Mouse (Mus musculus): ENCODE data around the gene Mill2. TPM values are rescaled to one million over a fixed set of nuclear protein-coding genes. Genes with fewer than 3 reads are reported as not detected.
"Not testable (repeated sequence)": the region's sequence is repeated elsewhere in the genome, so short reads cannot be mapped to it uniquely, and the experiment has no call there.

Gene Mill2
- polyA plus RNA-seq, 1 experiment from 2014 or later, result 1.6 TPM

DNA sequence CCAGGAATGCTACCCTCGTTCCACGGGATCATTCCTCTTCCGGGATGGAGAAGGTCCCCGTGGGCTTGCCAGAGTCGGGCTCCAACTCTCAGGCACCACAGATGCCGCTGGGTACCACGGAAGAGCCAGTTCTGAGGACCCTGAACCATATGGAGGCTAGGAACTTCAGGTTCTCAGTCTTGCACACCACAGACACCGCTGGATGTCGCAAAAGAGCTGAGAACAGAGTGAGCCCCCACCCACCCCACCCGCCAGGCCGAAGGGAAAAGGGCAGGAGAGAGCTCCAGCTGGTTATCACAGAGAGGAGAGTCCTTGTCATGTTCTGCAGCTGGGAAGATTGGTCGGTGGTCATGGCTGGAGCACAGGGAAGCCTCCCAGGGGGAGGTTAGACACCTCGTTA lies 7.5 kb upstream of the Mill2 start:
- Histone ChIP-seq H3K4me3 (ENCODE audit: low read length) (no peak overlapping the region), H3K9ac (replicated peaks; ENCODE audit: low read length) (no peak overlapping the region), H3K4me1 (ENCODE audit: insufficient read depth, low read length) (no peaks in the 10 kb centered on the region), H3K9me3 (ENCODE audit: low read length) (no peaks in the 10 kb centered on the region), H3K36me3 (ENCODE audit: insufficient read depth, low read length) (no peaks in the 10 kb centered on the region), H3K4me2 (replicated peaks; ENCODE audit: low read depth, low read length) (no peak overlapping the region), H3K27ac (ENCODE audit: low read length) (no peak overlapping the region), H3K27me3 (ENCODE audit: insufficient read depth, low read length) (no peaks in the 10 kb centered on the region)
- no peak for ATAC-seq (ENCODE audit: low FRiP score, low TSS enrichment)
- 39% methylated on average over 13 of the region's 13 CpGs for WGBS

DNA sequence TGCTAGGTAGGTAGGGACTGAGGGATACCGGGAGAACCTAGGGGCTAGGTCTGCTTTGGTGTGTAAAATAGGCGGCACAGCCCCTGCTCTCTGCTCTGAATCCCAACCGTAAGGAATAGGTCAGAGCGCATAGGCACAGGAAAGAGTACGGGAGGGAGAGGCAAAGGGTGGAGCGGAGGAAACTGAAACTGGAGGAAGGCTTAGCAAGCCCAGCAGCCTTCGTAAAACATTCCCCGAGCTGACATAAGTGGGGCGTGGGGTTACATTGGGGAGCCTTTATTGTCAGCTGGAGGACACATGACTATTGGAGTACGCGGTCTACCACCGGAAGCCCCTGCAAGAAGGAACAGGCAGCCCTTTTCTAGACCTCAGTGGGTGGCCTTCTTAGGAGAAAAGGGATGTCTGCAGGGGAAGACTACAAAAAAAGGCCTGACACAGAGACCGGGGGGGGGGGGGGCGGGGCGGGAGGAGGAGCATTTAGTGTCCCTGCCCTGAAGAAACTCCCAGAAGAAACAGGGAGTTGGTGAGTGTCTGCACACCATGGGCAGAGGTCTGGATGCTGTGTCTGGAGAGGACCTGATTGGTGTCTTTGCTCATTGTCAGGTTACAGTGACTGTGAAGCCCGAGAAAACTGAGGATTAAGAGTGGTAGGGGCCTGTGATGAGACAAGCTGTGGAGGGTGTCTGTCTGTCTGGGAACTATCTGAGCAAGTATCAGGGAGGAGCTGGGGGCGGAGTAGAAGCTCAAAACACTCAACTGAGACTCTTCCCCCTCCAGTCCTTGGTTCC lies 814 bp downstream of the Mill2 start:
- H3K27ac ChIP-seq (ENCODE audit: low read length), result peak overlapping the region; percentile 95
- no peaks in the 10 kb centered on the region for H3K9me3 ChIP-seq (ENCODE audit: low read length)
- no peaks in the 10 kb centered on the region for H3K27me3 ChIP-seq (ENCODE audit: insufficient read depth, low read length)
- peak overlapping the region; percentile 68 for H3K9ac ChIP-seq (replicated peaks; ENCODE audit: low read length)
- 4% methylated on average over 14 of the region's 17 CpGs for WGBS
- peaks cover 2% of the 10 kb centered on the region; the same call in 1 of the 2 replicates for H3K4me1 ChIP-seq (ENCODE audit: insufficient read depth, low read length)
- ATAC-seq (ENCODE audit: low FRiP score, low TSS enrichment), result peak; percentile 94
- H3K4me3 ChIP-seq (ENCODE audit: low read length), result peak overlapping the region; percentile 39
- H3K36me3 ChIP-seq (ENCODE audit: insufficient read depth, low read length), result no peaks in the 10 kb centered on the region
- H3K4me2 ChIP-seq (replicated peaks; ENCODE audit: low read depth, low read length), result peak overlapping the region; percentile 54

DNA sequence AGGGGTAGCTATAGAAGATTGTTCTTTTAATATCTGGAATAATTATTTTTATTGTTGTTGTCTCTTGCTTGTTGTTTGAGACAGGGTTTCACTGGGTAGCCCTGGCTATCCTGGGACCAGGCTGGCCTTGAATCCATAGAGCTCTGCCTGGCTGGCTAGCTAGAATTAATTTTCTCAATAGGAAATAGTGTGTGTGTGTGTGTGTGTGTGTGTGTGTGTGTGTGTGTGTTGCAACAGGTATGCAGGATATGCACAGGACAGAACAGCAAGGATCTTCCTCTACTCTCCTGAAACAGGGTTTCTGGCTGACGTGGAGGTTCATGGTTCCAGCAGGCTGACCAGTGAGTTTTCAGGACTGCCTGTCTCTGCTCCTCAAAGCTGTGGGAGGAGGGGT lies 1.4 kb downstream of the Mill2 start:
- Histone ChIP-seq H3K27ac (ENCODE audit: low read length) (peak overlapping the region; percentile 66), H3K4me3 (ENCODE audit: low read length) (peak overlapping the region; percentile 28), H3K4me2 (replicated peaks; ENCODE audit: low read depth, low read length) (peak overlapping the region; percentile 43), H3K9me3 (ENCODE audit: low read length) (no peaks in the 10 kb centered on the region), H3K9ac (replicated peaks; ENCODE audit: low read length) (no peak overlapping the region), H3K36me3 (ENCODE audit: insufficient read depth, low read length) (no peaks in the 10 kb centered on the region), H3K27me3 (ENCODE audit: insufficient read depth, low read length) (no peaks in the 10 kb centered on the region), H3K4me1 (ENCODE audit: insufficient read depth, low read length) (peaks cover 2% of the 10 kb centered on the region; the same call in 1 of the 2 replicates)
- WGBS, result 80% methylated on average over 1 of the region's 1 CpGs
- ATAC-seq (ENCODE audit: low FRiP score, low TSS enrichment), result peak; percentile 46

DNA sequence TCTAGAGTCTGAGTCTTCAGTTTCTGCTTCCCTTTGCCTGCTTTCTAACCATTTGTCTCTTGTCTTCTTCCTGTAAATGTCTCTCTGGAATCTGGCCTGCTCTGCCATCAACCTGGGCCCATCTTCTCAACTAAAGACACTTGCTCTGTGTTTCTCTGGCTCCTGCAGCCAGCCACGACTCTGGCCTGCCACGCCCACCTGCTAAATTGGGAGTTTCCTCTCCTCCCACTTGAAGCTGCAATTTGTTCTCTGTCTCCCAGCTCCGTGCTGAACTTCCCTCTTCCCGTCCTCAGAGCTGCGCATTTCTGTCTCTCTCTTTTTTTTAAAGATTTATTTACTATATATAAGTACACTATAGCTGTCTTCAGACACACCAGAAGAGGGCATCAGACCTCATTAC lies 5.0 kb downstream of the Mill2 start:
- ATAC-seq (ENCODE audit: low FRiP score, low TSS enrichment), result no peak
- H3K9me3 ChIP-seq (ENCODE audit: low read length), result no peaks in the 10 kb centered on the region
- WGBS, result 19% methylated on average over 5 of the region's 5 CpGs
- no peaks in the 10 kb centered on the region for H3K27me3 ChIP-seq (ENCODE audit: insufficient read depth, low read length)
- no peak overlapping the region for H3K4me3 ChIP-seq (ENCODE audit: low read length)
- H3K4me2 ChIP-seq (replicated peaks; ENCODE audit: low read depth, low read length), result no peak overlapping the region
- no peaks in the 10 kb centered on the region for H3K36me3 ChIP-seq (ENCODE audit: insufficient read depth, low read length)
- no peak overlapping the region for H3K27ac ChIP-seq (ENCODE audit: low read length)
- peaks cover 2% of the 10 kb centered on the region; the same call in 1 of the 2 replicates for H3K4me1 ChIP-seq (ENCODE audit: insufficient read depth, low read length)
- H3K9ac ChIP-seq (replicated peaks; ENCODE audit: low read length), result no peak overlapping the region

DNA sequence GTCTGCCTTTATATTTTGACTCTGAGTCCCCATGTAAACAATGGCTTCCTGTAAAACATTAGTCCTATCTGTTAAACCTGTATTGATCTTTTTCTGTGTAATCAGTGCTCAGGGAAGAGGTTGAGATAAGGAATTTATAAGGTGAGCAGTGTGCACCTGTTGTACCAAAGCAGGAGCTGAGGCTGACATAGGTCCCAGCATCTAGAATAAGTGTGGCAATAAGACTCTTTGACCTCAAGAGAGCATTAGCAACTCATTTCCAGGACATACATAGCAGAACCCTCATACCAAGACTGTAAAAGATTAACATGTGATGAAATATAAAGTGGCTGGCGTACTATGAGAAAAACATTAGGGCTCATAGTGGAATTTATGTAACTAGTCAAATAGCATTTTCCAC lies 8.6 kb downstream of the Mill2 start:
- no peak overlapping the region for H3K4me3 ChIP-seq (ENCODE audit: low read length)
- 82% methylated on average over 1 of the region's 1 CpGs for WGBS
- no peak for ATAC-seq (ENCODE audit: low FRiP score, low TSS enrichment)

DNA sequence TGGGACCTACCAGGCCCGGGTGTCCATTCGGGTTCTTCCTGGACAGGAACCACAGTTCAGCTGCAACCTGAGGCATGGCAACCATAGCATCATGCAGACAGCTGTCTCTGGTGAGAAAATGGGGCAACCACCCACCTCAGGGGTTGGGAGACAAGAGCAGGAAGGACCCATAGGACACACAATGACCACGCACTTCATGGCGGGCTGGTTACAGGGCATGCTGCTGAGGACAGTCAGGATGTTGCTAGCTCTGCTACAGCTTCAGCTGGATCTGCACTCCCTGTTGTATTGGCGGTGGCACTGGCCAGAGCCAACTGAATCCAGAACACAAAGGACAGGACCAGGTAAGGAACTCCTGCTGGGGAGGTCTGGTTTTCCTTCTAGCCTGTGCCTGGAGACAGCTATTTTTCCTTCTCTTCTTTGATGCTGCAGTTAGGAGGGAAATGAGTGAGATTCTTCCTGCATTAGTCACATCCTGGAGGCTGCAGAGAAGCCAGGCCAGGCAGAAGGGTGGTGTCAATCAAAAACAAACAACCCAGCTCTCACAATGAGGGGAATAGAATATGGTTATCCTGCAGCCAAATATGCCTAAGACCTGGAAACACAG lies 18.6 kb downstream of the Mill2 start:
- Histone ChIP-seq H3K9ac (replicated peaks; ENCODE audit: low read length) (no peak overlapping the region), H3K27ac (ENCODE audit: low read length) (peak overlapping the region; percentile 58; the same call in 1 of the 2 replicates), H3K4me2 (replicated peaks; ENCODE audit: low read depth, low read length) (no peak overlapping the region), H3K36me3 (ENCODE audit: insufficient read depth, low read length) (no peaks in the 10 kb centered on the region), H3K27me3 (ENCODE audit: insufficient read depth, low read length) (no peaks in the 10 kb centered on the region), H3K4me3 (ENCODE audit: low read length) (no peak overlapping the region), H3K9me3 (ENCODE audit: low read length) (no peaks in the 10 kb centered on the region), H3K4me1 (ENCODE audit: insufficient read depth, low read length) (0 out of 2 replicates have a peak, but pooled peaks cover 9% of the 10 kb centered on the region)
- 68% methylated on average over 5 of the region's 5 CpGs for WGBS
- peak; percentile 51; the same call in 1 of the 2 replicates for ATAC-seq (ENCODE audit: low FRiP score, low TSS enrichment)

More for the DNA sequence above, 8.6 kb downstream of the Mill2 start:
- no peak overlapping the region for H3K9ac ChIP-seq (replicated peaks; ENCODE audit: low read length)
- no peak overlapping the region for H3K4me2 ChIP-seq (replicated peaks; ENCODE audit: low read depth, low read length)
- H3K9me3 ChIP-seq (ENCODE audit: low read length), result no peaks in the 10 kb centered on the region
- H3K4me1 ChIP-seq (ENCODE audit: insufficient read depth, low read length), result no peaks in the 10 kb centered on the region
- no peaks in the 10 kb centered on the region for H3K27me3 ChIP-seq (ENCODE audit: insufficient read depth, low read length)
- no peak overlapping the region for H3K27ac ChIP-seq (ENCODE audit: low read length)
- no peaks in the 10 kb centered on the region for H3K36me3 ChIP-seq (ENCODE audit: insufficient read depth, low read length)

DNA sequence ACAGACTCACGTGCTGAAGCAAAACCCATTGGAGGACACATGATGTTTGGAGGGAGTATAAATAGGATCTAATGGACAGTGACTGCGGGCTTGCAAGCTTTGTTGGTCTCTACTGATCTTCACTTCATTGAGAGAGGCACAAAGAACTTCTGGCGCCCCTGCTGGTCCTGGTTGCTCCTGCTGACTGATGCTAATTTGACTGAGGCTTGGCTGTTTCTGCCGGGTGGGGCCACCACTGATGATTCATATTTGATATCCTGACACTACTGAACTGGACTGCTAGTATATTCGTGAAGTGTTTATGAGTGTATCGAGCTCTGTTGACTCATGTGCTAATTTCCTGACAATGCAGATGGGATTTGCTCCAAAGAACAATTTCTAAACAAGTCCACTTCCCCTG lies 23.0 kb downstream of the Mill2 start:
- Histone ChIP-seq H3K4me3 (ENCODE audit: low read length) (no peak overlapping the region), H3K36me3 (ENCODE audit: insufficient read depth, low read length) (no peaks in the 10 kb centered on the region), H3K4me2 (replicated peaks; ENCODE audit: low read depth, low read length) (no peak overlapping the region), H3K9me3 (ENCODE audit: low read length) (no peaks in the 10 kb centered on the region), H3K27ac (ENCODE audit: low read length) (no peak overlapping the region), H3K9ac (replicated peaks; ENCODE audit: low read length) (no peak overlapping the region), H3K27me3 (ENCODE audit: insufficient read depth, low read length) (no peaks in the 10 kb centered on the region), H3K4me1 (ENCODE audit: insufficient read depth, low read length) (0 out of 2 replicates have a peak, but pooled peaks cover 9% of the 10 kb centered on the region)
- 86% methylated on average over 6 of the region's 6 CpGs for whole genome bisulfite sequencing
- no peak for ATAC-seq (ENCODE audit: low FRiP score, low TSS enrichment)

DNA sequence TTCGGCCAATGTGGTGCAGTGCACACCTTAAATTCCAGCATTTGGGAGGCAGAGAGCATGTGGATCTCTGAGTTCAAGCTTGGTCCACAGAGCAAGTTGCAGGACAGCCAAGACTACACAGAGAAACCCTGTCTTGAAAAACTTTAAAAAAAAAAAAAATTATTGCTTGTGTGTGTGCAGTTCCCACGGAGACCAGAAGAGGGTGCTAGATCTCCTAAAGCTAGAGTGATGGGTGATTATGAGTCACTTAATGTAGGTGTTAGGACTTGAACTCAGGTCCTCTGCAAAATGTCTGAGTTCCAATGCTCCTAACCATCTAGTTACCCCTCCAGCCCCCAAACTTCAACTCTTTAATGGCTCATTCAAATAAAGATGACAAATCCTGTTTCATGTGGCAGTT lies 28.7 kb downstream of the Mill2 start:
- Histone ChIP-seq H3K36me3 (ENCODE audit: insufficient read depth, low read length) (no peaks in the 10 kb centered on the region), H3K4me2 (replicated peaks; ENCODE audit: low read depth, low read length) (no peak overlapping the region), H3K4me1 (ENCODE audit: insufficient read depth, low read length) (peaks cover 7% of the 10 kb centered on the region; the same call in 1 of the 2 replicates), H3K9ac (replicated peaks; ENCODE audit: low read length) (no peak overlapping the region), H3K27ac (ENCODE audit: low read length) (no peak overlapping the region), H3K27me3 (ENCODE audit: insufficient read depth, low read length) (no peaks in the 10 kb centered on the region), H3K9me3 (ENCODE audit: low read length) (no peaks in the 10 kb centered on the region; the same call in 1 of the 2 replicates), H3K4me3 (ENCODE audit: low read length) (no peak overlapping the region)
- ATAC-seq (ENCODE audit: low FRiP score, low TSS enrichment), result no peak
- WGBS, result 81% methylated on average over 2 of the region's 2 CpGs

DNA sequence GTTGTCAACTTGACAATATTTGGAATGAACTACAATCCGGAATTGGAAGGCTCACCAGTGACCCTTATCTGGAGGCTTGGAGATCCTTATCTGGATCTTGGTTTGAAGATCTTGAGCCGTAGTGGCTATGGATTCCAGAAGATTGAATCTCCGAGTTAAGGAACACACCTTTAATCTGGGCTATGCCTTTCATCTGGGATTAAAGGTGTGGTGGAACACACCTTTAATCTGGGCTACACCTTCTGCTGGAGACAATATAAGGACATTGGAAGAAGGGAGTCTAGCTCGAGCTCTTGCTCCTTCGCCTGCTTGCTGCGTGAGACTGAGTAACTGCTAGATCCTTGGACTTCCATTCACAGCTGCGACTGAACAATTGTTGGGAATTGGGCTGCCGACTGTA lies 31.3 kb downstream of the Mill2 start, which contains the start of gene Pglyrp1:
Pglyrp1 (plus strand) TSS at position 301 of the 400 bp plus-strand sequence.
- H3K27ac ChIP-seq (ENCODE audit: low read length); H3K4me1 ChIP-seq (ENCODE audit: insufficient read depth, low read length); H3K36me3 ChIP-seq (ENCODE audit: insufficient read depth, low read length); H3K9ac ChIP-seq (replicated peaks; ENCODE audit: low read length); H3K4me3 ChIP-seq (ENCODE audit: low read length); H3K4me2 ChIP-seq (replicated peaks; ENCODE audit: low read depth, low read length); H3K9me3 ChIP-seq (ENCODE audit: low read length); ATAC-seq (ENCODE audit: low FRiP score, low TSS enrichment); H3K27me3 ChIP-seq (ENCODE audit: insufficient read depth, low read length): not testable (repeated sequence)
- no CpG with 5 or more reads among the region's 8 CpGs for WGBS

All from kidney, embryonic 16.5 days (tissue).